Mouse (Mus musculus): ENCODE data around the gene Cdkn1a.
"Not testable (repeated sequence)": the region's sequence is repeated elsewhere in the genome, so short reads cannot be mapped to it uniquely, and the experiment has no call there.

DNA sequence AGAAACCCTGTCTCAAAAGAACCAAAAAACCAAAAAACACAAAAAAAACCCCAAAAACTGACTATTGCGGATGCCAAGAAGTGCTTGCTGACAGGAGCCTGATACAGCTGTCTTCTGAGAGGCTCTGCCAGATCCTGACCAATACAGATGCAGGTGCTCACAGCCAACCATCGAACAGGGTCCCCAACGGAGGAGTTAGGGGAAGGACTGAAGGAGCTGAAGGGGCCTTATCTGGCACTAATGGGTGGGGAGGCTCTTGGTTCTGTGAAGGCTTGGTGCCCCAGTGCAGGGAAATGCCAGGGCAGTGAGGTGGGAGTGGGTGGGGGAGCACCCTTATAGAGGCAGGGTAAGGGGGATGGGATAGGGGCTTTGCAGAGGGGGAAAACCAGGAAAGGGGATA lies 23.4 kb upstream of the Cdkn1a start:
- TF ChIP-seq EP300, POLR2A (IDR thresholded peaks at IDR 0.05; ENCODE audit: insufficient read depth, low read depth, low read length): not testable (repeated sequence)
